Comparison of ENCODE assay signal across 8 mouse cellular contexts in genomic region chr17:26638655-26639054, GRCm38 (mm10). TPM values are rescaled to one million over a fixed set of nuclear protein-coding genes. Genes with fewer than 3 reads are reported as not detected.
DNase-seq lines count a peak whose midpoint lies in the region; ATAC-seq lines count a peak whose summit lies in the region.

No protein-coding gene starts in this region.

- no peak overlapping the region for H3K4me2 ChIP-seq in intestine, embryonic 16.5 days (ENCODE audit: low read depth, low read length)
- H3K4me2 ChIP-seq in liver, embryonic 11.5 days: no peak overlapping the region

- WGBS in intestine, embryonic 16.5 days: 18% methylated on average over 7 of the region's 7 CpGs
- WGBS in liver, embryonic 11.5 days: 35% methylated on average over 7 of the region's 7 CpGs

- H3K4me1 ChIP-seq in intestine, embryonic 16.5 days (ENCODE audit: control insufficient read depth, insufficient read depth, low read length): no peaks in the 10 kb centered on the region
- no peaks in the 10 kb centered on the region; the same call in none of the 2 replicates for H3K4me1 ChIP-seq in liver, embryonic 11.5 days (replicated peaks; ENCODE audit: control insufficient read depth, insufficient read depth, low read length)

- ATAC-seq in common myeloid progenitor, adult 5-6 weeks (replicated peaks; ENCODE audit: low read depth, poor library complexity, severe bottlenecking): peak; percentile 76
- ATAC-seq in intestine, embryonic 16.5 days: peak; percentile 78
- peak; percentile 34; the same call in 1 of the 2 replicates for ATAC-seq in liver, embryonic 11.5 days (replicated peaks; ENCODE audit: low FRiP score)

- H3K27ac ChIP-seq in intestine, embryonic 16.5 days (ENCODE audit: low read length): no peak overlapping the region
- no peak overlapping the region for H3K27ac ChIP-seq in liver, embryonic 11.5 days (ENCODE audit: low read depth, low read length)

- peak; percentile 61 for DNase-seq in 416B (ENCODE audit: low read depth)
- peak; percentile 80 for DNase-seq in adipocyte (ENCODE audit: low spot score)
- DNase-seq in gastrocnemius, postnatal 25 days: peak; percentile 69
- DNase-seq in liver, embryonic 11.5 days (ENCODE audit: low spot score): peak; percentile 68
- peak; percentile 69 to 77 for DNase-seq in natural killer cell, adult 2 months (ENCODE audit: low spot score in 2 of 2)
- DNase-seq in testis, postnatal 10 days (ENCODE audit: low spot score): peak; percentile 92

- peaks cover 17% of the 10 kb centered on the region for H3K36me3 ChIP-seq in intestine, embryonic 16.5 days (ENCODE audit: control insufficient read depth, insufficient read depth, low read length)
- peaks cover 36% of the 10 kb centered on the region for H3K36me3 ChIP-seq in liver, embryonic 11.5 days (ENCODE audit: control insufficient read depth, insufficient read depth, low read length)

- H3K27me3 ChIP-seq in intestine, embryonic 16.5 days (replicated peaks; ENCODE audit: control insufficient read depth, insufficient read depth, low read length): no peaks in the 10 kb centered on the region
- H3K27me3 ChIP-seq in liver, embryonic 11.5 days (replicated peaks; ENCODE audit: control insufficient read depth, insufficient read depth, low read length): no peaks in the 10 kb centered on the region

- no peaks in the 10 kb centered on the region for H3K9me3 ChIP-seq in intestine, embryonic 16.5 days (ENCODE audit: control insufficient read depth, low read length)
- H3K9me3 ChIP-seq in liver, embryonic 11.5 days (ENCODE audit: control insufficient read depth, low read length): no peaks in the 10 kb centered on the region

- H3K4me3 ChIP-seq in intestine, embryonic 16.5 days (ENCODE audit: low read length): no peak overlapping the region
- no peak overlapping the region for H3K4me3 ChIP-seq in liver, embryonic 11.5 days (ENCODE audit: low read depth, low read length)

- H3K9ac ChIP-seq in intestine, embryonic 16.5 days (ENCODE audit: low read depth, low read length): no peak overlapping the region
- no peak overlapping the region for H3K9ac ChIP-seq in liver, embryonic 11.5 days (ENCODE audit: low read depth, low read length)

RNA-seq across cellular contexts. Expression of gene Atp6v0e, which starts 24.4 kb away (rescaled TPM):
- 236 and 246 TPM in 2 replicates for total RNA-seq in common myeloid progenitor, adult 5-6 weeks (2017)
- 10 to 100 TPM; 29.7 to 43.1 TPM for total RNA-seq in gastrocnemius, postnatal 25 days (2021)
- polyA plus RNA-seq in intestine, embryonic 16.5 days (2015; fragmentation: Nextera tagmentation; extraction: Ambion mirVana): 311 and 334 TPM in 2 replicates
- 244 and 245 TPM in 2 replicates for polyA plus RNA-seq in liver, embryonic 11.5 days (2014; fragmentation: Nextera tagmentation; extraction: Ambion mirVana)
